Mouse (Mus musculus) lung, postnatal 25 days (tissue): ENCODE measurements around the gene Slfn3.
"Not testable (repeated sequence)": the region's sequence is repeated elsewhere in the genome, so short reads cannot be mapped to it uniquely, and the experiment has no call there.

Experiments used
- DNase-seq: peaks from one replicate; pipeline ENCODE4 v3.0.0; 2022; ENCODE audit warnings: low spot score

Gene Slfn3

DNA sequence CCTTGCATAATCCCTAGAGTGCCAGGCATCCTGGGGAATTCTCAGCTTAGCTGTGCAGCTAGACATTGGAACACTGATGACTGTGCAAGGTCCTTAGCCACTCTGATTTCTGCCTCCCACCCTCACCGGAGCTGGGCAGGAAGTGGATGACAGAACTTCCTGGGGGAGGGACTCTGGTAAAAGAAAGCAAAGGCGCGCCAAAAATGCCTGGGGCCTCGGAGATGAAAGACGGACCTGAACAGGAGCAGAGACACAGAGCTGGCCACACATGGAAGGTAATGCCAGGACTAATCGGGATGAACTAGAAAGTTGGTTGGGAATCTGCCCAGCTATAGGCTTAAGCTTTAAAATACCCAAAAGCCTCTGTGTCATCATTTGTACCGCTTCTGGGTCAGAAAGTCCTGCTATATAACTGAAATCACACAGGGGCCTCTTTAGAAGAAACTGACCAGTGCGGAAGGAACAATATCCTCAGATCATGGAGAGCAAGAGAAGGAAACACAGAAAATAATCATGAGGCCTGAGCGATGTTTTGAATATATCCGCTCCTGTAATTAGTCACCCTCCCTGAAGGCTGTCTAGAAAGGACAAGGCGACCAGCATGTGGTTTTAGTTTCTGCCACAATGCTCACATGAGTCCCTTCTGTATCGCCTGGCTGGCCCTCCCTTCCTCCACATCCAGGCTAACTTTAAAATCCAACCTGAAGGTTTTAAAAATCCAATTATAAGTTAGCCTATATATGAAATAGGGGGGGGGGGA lies at the start of gene Slfn3:
TSS of gene Slfn3 (plus strand) at position 197 of the 760 bp plus-strand sequence.
- DNase-seq, result peak; percentile 59

GRCm38 (mm10) chr11:83148939-83149338 lies 42.2 kb upstream of the Slfn3 start:
- DNase-seq, result not testable (repeated sequence)

DNA sequence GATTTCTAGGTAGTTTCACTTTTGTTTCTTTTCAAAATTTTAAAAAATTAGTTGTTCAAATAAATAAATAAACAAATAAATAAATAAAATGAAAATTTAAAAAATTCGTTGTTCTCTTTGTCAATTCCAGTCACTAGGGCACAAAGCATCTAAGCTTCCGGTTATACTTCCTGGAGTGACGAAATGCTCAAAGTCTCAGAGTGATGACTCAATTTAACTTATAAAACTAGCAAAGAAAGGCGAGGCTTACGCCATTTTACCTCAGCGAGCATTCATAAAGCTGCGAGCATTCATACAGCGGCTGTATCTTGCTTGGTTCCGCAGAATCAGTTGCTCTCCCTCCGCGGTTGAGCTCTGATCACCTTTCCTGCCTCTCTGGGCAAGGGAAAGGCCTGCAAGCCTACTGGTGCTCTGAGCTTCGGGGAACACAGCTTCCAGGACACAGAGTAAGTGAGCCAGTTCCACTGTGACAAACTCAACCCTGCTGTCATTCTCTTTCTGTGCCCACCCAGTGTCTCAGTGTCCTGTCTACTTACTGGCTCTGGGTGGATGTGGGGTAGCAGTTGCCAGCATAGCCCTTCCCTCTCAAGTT lies 16.1 kb upstream of the Slfn3 start, which contains the start of gene Slfn4:
TSS of gene Slfn4 (plus strand) at position 239 of the 592 bp plus-strand sequence.
- no peak for DNase-seq

DNA sequence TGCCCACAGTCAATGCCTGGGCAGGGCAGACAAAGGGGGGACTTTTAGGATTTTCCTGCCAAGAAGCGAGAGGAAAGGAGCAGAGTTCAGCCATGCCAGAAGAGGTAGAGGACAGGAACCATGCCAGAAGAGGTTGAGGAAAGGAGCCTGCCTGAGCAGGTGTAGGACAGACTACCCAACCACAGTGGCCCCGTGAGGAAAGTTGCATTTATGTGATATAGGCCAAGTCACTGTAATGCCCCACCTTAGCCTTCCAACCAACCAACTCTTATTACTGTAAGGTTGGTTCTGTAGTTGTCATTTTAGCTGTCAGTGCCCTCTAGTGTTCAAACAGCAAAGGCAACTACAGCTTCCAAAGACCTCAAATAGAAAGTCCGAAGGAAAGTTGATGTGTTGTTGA lies 871 bp downstream of the Slfn3 start:
- DNase-seq, result peak; percentile 28

GRCm38 (mm10) chr11:83205002-83205401 lies 13.9 kb downstream of the Slfn3 start:
- DNase-seq, result no peak

DNA sequence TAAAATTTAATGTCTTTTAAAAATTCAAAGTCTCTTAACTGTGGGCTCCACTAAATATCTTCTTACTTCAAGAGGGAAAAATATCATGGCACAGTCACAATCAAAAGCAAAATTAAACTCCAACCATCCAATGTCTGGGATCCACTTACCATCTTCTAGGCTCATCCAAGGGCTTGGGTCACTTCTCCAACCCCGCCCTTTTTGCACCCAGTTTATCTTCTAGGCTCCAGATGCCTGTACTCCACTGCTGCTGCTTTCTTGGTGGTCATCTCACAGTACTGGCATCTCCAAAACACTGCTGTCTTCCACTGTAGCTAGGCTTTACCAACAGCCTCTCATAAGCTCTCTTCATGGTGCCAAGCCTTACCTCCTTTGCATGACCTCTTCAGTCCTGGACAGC lies 25.0 kb downstream of the Slfn3 start:
- DNase-seq, result no peak

DNA sequence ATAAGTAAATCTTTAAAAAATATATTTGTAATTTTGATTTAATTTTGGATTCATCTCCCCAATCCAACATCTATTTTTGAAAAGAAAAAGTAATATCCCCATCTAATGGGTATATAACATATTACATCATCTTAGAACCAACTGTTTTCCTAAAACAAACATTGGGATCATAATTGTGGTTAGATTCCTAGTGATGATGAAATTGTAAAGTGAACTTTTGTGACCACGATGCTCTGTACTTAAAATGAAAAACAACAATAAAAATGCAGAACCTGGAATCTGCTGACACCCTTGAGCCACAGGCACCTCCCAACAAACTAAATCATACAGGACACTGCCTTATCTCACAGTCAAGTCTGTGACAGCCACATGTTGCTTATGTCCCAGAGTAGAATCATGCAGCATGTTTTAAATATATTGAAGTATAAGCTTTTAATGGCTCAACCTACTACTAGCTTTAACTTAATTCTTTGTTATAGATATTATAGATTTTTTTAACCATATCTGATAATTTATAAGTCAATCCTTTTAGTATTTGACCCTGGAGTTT lies 30.3 kb downstream of the Slfn3 start:
- DNase-seq, result no peak

DNA sequence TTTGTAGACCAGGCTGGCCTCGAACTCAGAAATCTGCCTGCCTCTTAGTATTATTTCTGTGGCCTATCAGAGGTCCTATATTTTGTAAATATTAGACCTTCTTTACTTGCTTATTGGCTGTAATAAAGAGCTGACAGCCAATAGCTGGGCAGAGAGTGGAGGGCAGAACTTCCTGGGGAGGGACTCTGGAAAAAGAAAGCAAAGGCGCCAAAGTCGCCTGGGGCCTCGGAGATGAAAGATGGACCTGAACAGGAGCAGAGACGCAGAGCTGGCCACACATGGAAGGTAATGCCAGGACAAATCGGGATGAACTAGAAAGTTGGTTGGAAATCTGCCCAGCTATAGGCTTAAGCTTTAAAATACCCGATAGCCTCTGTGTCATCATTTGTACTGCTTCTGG lies 32.2 kb downstream of the Slfn3 start:
- DNase-seq, result peak; percentile 31

- not testable (repeated sequence) for DNase-seq
These were observed 32.7 kb downstream of the Slfn3 start for GRCm38 (mm10) chr11:83223793-83224192.

- DNase-seq, result peak; percentile 48
These were observed 33.1 kb downstream of the Slfn3 start for GRCm38 (mm10) chr11:83224217-83224616.

- DNase-seq, result no peak
These were observed 33.6 kb downstream of the Slfn3 start for GRCm38 (mm10) chr11:83224750-83225149.

GRCm38 (mm10) chr11:83225371-83225960 lies 34.3 kb downstream of the Slfn3 start:
- DNase-seq, result no peak

- no peak for DNase-seq
These were observed 37.0 kb downstream of the Slfn3 start for GRCm38 (mm10) chr11:83227926-83228723.

DNA sequence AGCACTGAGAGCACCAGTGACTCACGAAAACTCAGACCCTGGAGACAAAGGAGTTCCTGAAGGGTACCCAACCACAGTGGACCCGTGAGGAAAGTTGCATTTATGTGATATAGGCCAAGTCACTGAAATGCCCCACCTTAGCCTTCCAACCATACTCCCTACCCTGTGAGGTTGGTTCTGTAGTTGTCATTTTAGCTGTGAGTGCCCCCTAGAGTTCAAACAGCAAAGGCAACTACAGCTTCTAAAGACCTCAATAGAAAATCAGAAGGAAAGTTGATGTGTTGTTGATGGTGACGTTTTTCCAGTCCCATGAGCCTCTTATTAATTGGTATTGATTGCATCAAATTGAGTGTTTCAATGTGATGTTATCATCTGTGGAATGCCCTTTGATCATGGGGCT lies 39.8 kb downstream of the Slfn3 start:
- DNase-seq, result peak; percentile 33

DNA sequence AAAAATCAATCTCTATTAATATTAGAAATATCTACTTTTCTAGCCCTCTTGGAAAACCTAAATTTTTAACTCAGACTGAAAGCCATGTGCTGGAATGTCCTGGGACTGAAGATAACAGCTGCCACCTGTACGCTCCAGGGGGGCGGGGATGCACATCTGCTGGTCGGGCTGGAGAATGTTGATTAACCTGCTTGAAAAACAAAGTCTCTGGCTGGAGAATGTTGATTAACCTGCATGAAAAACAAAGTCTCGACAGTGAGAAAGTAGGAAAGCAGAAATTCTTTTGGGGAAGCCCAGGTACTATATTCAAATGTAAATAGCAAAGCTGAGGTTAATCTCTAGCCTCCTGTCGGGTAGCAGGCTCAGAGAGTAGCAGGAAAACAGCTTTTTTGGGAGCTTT lies 42.5 kb downstream of the Slfn3 start:
- DNase-seq, result not testable (repeated sequence)

GRCm38 (mm10) chr11:83237390-83237789 lies 46.3 kb downstream of the Slfn3 start:
- not testable (repeated sequence) for DNase-seq

DNA sequence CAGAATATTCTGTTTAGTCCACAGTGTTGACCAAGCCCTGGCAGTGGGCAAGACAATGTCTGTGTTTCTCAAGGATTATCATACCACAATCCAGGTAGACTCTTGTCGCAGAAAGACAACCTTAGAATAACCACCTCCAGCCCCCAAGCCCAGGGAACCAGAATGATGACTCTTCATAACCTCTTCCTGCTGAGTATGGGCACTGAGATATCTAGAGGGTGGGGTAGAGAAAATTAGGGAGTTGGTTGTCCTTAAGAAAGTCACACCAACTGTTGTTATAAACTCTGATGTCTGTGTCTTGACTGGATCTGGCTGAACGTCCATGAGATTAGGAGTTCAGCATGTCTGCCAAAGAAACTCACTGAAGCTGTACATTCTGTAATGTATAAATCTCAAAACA lies 47.3 kb downstream of the Slfn3 start:
- no peak for DNase-seq

DNA sequence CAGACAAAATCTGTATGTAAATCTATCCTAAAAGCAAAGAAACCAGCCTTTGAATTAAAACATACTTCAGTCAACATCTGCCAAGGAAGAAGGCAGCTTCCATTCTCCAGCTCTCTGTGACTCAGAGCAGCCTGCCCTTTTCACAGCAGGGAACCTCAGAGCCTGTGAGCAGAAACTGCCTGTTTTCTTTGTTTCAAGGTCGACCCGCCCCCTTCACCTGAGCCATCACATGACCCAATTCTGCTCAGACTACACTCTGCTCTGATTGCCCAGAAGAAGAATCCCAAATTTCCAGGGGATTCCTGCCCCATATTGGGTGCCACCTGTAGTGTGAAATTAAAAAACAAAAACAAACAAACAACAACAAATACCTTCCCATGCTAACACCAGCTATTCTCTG lies 48.7 kb downstream of the Slfn3 start:
- DNase-seq, result no peak

- DNase-seq, result not testable (repeated sequence)
These were observed 66.1 kb downstream of the Slfn3 start for GRCm38 (mm10) chr11:83257211-83257610.

- DNase-seq, result no peak
These were observed 71.5 kb downstream of the Slfn3 start for GRCm38 (mm10) chr11:83262673-83263072.

- DNase-seq, result no peak
These were observed 72.0 kb downstream of the Slfn3 start for GRCm38 (mm10) chr11:83263146-83263545.
